Mouse (Mus musculus) activated CD4-positive, CD25-positive, alpha-beta regulatory T cell (primary cell): ENCODE measurements around the gene Olfr575. TPM values are rescaled to one million over a fixed set of nuclear protein-coding genes. Genes with fewer than 3 reads are reported as not detected.

ENCODE experiments used
- polyA plus RNA-seq, 2 experiments: library from polyadenylated mRNA; unstranded; fragments of 100-300 nt; shearing (Covaris generic); gene quantifications; one replicate each; pipeline ENCODE4 v1.2.1; 2017

Gene Olfr575
- not detected for polyA plus RNA-seq

GRCm38 (mm10) chr7:102958593-102958992, at the start of gene Olfr575:
TSS of gene Olfr575 (minus strand) at chr7:102958775.

GRCm38 (mm10) chr7:102989224-102989623, 30.6 kb upstream of the Olfr575 start, which contains the start of gene Olfr578:
TSS of gene Olfr578 (minus strand) at chr7:102989324.

DNA sequence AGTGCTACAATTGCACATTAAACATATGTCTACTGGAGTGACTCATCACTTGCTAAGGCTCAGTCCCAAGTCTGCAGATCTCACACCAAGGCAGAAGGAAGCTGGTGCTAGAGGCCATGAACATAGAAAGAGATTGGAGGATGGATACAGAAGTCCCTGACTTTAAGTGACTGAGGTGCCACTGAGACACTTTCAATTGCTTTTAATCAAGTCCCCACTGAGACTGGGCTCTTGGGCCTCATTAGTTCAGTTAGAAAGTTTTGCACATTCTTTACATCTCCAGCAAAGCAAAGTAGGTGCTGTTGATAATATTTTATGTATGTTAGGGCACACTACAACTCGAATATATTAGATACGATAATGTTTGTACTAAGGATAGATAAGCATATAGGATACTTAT, 17.3 kb upstream of the Olfr575 start, which contains the start of gene Olfr577:
TSS of gene Olfr577 (minus strand) at position 101 of the 400 bp plus-strand sequence.

GRCm38 (mm10) chr7:102962360-102962759, 3.8 kb upstream of the Olfr575 start, which contains the start of gene Olfr576:
TSS of gene Olfr576 (plus strand) at chr7:102962660.

DNA sequence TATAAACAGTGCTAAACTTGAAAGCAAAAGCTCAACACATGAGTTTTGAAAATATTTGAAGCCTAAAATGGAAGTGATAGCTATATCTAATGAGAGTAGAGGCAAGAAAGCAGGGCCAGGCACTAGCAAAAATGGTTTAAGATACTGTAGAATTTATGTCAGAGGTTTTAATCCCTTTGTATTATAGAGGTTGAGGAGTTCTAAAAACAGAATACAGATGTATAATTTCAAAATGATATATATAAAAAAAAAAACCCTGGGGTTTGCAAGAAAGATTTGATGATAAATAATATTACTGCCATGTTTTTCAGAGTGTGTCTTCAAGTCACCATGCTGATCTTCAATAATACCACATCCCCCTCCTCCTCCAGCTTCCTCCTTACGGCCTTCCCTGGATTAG, 10.4 kb downstream of the Olfr575 start, which contains the start of gene Olfr574:
TSS of gene Olfr574 (plus strand) at position 301 of the 400 bp plus-strand sequence.

DNA sequence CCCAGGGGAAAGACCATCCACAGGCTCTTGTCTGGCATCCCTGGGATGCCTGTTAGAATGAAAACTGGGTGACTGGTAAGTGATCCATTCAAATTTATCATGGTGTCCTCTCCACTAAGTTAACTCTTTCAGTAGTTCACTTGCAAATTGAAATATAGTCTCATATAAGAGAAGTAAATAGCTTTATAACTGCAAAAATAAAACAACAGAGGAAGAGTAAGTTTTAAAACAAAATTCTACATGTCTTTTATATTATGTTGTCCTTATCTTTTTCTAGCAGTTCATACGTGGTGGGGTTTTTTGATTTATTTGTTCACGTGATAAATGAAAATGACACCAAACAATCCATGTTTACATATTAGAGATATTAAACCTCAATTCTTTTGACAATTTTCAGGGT, 16.1 kb downstream of the Olfr575 start, which contains the start of gene Olfr573-ps1:
TSS of gene Olfr573-ps1 (minus strand) at position 101 of the 400 bp plus-strand sequence.

GRCm38 (mm10) chr7:102924109-102924508, 34.5 kb downstream of the Olfr575 start, which contains the start of gene Olfr572:
TSS of gene Olfr572 (plus strand) at chr7:102924409.

DNA sequence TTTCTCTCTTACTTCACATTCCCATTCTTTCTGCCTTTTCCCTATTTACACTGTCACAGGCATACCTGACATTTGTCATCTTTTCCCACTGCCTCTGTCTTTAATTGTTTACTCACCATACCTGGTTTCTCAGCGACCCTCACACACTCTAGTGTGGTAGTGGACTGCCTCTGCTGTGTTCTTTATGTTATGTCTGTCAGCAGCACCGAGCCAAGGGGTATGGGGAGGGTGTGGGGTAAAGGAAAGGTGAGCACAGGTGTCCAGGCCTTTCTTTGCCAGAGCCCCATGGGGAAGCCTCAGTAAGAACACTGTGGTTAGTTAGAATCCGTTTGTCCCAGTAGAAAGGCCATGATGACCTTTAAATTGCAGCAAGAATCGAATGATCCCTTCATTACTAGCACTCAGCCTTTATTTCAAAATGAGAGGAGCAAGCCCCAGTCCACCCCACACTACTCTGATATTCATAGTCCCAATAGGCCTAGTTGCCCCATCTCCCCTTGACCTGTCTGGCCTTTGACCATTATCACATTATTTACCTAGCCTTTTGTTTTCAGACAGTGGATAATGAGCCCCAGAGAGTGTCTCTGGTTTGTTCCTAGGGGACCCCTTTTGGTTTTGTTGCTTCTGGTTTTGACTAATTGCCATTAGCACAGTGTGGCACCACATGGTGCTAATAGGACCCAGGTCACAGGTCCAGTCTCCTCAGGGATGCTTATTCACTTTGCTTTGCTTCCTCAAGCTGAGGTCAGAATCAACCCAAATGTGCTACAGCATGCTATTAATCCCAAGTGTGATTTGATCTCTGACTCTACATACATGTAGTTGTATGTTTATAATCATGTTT, 41.3 kb downstream of the Olfr575 start, which contains the start of gene Olfr571:
TSS of gene Olfr571 (minus strand) at position 505 of the 844 bp plus-strand sequence.

Other genes starting within 250 kb of the Olfr575 start
- not detected for gene Olfr33, start 239.7 kb downstream of the Olfr575 start, polyA plus RNA-seq
- not detected for gene Olfr559, start 231.3 kb downstream of the Olfr575 start, polyA plus RNA-seq
- gene Olfr560, start 199.4 kb downstream of the Olfr575 start, polyA plus RNA-seq = not detected
- under 1 TPM in 1 of 2 experiments, not detected in 1; 0.14 TPM for gene Olfr78, start 199.3 kb downstream of the Olfr575 start, polyA plus RNA-seq
- not detected for gene Olfr561, start 187.6 kb downstream of the Olfr575 start, polyA plus RNA-seq
- not detected for gene Olfr564, start 155.3 kb downstream of the Olfr575 start, polyA plus RNA-seq
- not detected for gene Olfr566, start 100.0 kb downstream of the Olfr575 start, polyA plus RNA-seq
- under 1 TPM in 1 of 2 experiments, not detected in 1; 0.29 TPM for gene Olfr568, start 81.7 kb downstream of the Olfr575 start, polyA plus RNA-seq
- gene Olfr569, start 67.9 kb downstream of the Olfr575 start, polyA plus RNA-seq = under 1 TPM in 1 of 2 experiments, not detected in 1; 0.42 TPM
- gene Olfr570, start 64.2 kb downstream of the Olfr575 start, polyA plus RNA-seq = under 1 TPM in 1 of 2 experiments, not detected in 1; 0.12 TPM
- gene Olfr571, start 41.2 kb downstream of the Olfr575 start, polyA plus RNA-seq = not detected
- gene Olfr572, start 34.4 kb downstream of the Olfr575 start, polyA plus RNA-seq = not detected
- under 1 TPM in 1 of 2 experiments, not detected in 1; 0.86 TPM for gene Olfr573-ps1, start 16.2 kb downstream of the Olfr575 start, polyA plus RNA-seq
- gene Olfr574, start 10.3 kb downstream of the Olfr575 start, polyA plus RNA-seq = not detected
- under 1 TPM in 1 of 2 experiments, not detected in 1; 0.25 TPM for gene Olfr576, start 3.9 kb upstream of the Olfr575 start, polyA plus RNA-seq
- under 1 TPM in 1 of 2 experiments, not detected in 1; 0.12 TPM for gene Olfr577, start 17.2 kb upstream of the Olfr575 start, polyA plus RNA-seq
- not detected for gene Olfr578, start 30.5 kb upstream of the Olfr575 start, polyA plus RNA-seq
- not detected for gene Olfr582, start 79.2 kb upstream of the Olfr575 start, polyA plus RNA-seq
- gene Olfr583, start 92.5 kb upstream of the Olfr575 start, polyA plus RNA-seq = not detected
- under 1 TPM in 1 of 2 experiments, not detected in 1; 0.41 TPM for gene Olfr584, start 123.1 kb upstream of the Olfr575 start, polyA plus RNA-seq
- not detected for gene Olfr585, start 138.9 kb upstream of the Olfr575 start, polyA plus RNA-seq
- not detected for gene Olfr586, start 166.9 kb upstream of the Olfr575 start, polyA plus RNA-seq
- under 1 TPM in 1 of 2 experiments, not detected in 1; 0.04 TPM for gene Olfr588-ps1, start 182.1 kb upstream of the Olfr575 start, polyA plus RNA-seq
- not detected for gene Olfr589, start 197.6 kb upstream of the Olfr575 start, polyA plus RNA-seq
- not detected for gene Olfr591, start 219.6 kb upstream of the Olfr575 start, polyA plus RNA-seq
- under 1 TPM in 1 of 2 experiments, not detected in 1; 0.05 TPM for gene Olfr592, start 226.0 kb upstream of the Olfr575 start, polyA plus RNA-seq